Mouse (Mus musculus): ENCODE results near the gene Cysltr1.

Cysltr1 gene

DNA sequence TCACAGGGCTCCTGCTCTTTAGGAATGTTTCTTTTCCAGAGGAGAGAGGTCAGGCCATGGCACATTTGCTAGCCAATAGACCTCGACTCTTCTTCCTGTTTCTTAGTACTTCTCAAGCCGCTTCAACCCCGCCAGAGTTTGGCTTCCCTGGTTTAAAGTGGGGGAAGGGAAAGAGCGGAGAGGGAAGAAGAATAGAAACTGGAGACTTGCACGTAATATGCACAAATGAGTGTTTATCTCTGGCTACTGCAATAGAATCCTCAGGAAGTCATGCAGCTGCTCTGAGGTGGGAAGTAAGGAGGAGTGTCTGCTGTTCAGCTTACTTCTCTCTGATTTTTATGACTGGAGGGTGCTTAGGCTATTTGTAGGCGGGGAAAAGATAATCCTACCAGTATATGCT, at the start of gene Cysltr1:
Gene Cysltr1 (minus strand): TSS at position 294 of the 400 bp plus-strand sequence.
- peak; percentile 7 to 8 for DNase-seq (ENCODE audit: low read depth in 1 of 2, low spot score in 2 of 2)

DNA sequence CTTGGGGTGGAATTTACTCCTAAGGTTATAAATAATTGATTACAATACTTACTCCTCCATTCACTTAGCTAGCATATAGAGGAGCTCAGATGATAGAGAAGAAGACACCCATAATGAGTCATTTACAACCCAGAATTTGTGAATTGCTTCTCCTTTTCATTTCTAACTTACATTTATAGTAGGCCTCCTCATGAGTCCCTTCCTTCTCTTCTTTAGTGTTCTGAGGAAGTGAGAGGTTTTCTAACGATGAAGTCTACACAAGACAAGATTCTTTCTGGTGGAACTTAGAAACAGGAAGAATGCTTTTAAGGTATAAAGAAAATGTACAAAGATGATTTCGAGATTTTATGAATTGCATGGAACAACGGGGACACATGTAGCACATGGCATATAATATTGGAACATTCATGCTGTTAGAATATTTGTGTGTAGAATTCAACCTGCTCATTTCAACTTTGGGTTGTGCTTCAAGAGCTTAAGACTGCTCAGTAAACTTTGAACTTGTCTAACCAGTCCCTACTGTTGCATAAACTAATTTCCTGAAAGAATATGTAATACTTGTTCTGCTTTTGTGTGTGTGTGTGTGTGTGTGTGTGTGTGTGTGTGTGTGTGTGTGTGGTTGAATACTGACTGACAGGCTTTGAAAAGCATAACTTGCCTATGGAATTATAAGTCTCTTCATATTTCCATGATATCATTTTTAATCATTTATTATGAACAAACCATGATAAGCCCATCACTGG, 31.5 kb upstream of the Cysltr1 start:
- DNase-seq (ENCODE audit: low read depth in 1 of 2, low spot score in 2 of 2) = no peak

DNA sequence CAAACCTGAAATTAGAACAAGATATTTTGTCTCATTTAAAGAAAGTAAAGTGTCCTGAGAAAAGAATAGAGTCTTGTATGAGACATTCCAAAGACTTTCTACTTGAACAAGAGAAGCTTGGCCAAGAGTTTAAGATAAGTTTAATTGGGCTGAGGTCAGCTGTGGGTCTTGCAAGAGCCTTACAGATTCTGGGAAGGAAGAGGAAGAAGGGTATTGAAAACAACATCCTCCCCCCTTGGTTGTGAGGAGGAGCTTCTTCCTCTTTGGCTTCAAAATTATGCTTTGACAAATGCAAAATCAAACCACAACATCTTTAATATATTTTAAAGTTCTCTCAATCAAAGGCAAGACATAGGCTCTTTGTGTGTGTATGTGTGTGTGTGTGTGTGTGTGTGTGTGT, 30.1 kb upstream of the Cysltr1 start:
- DNase-seq (ENCODE audit: low read depth in 1 of 2, low spot score in 2 of 2) = no peak

DNA sequence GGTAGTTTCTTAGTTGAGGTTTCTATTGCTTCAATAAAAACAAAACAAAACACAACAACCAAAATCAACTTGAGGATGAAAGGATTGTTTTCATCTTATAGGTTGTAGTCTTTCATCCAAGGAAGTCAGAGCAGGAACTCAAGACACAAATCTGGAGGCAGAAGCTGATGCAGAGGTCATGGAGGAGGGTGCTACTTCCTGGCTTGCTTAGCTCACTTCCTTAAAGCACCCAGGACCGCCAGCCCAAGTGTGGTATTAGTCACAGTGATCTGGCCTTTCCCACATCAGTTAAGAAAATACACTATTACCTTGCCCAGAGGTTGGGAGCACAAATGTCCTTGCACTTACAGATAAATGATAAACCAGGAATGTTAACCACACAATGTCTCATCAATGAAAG, 25.0 kb upstream of the Cysltr1 start:
- no peak for DNase-seq (ENCODE audit: low read depth in 1 of 2, low spot score in 2 of 2)

DNA sequence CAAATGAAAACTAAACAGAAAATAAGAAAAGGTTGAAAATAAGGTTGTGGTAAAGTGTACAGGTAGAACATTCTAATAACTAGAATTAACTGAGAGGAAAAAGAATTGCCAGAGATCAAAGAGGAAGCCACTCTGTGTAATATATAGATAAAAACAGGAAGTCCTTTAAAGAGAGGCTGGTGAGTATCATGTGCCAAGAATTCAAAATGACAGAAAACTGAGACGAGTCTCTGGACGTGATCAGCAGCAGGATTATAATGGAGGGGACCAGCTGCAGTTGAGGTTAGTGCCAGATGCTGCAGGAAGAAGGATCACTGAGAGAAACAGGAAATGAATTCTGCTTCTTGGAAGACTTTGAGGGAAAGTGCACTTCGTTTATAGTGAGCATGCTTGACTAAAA, 20.2 kb upstream of the Cysltr1 start:
- DNase-seq (ENCODE audit: low read depth in 1 of 2, low spot score in 2 of 2) = no peak

DNA sequence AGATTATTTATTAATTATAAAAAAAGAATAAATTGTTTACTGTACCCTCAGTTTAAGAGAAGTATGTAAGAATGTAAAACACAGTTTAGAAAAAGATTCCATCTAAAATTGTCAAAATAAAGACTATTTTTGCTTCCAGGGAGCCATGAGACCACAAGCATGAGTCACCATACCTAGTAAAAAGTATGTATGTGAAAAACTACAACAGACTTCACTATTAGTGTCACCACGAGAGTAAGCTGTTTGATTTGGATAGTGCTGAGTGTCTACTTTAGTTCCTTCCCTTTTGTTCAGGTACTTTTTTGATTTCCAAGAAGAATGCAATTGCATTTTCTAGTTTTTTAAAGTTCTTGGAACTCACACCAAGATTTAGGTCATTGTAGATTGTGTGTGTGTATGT, 19.0 kb upstream of the Cysltr1 start:
- no peak for DNase-seq (ENCODE audit: low read depth in 1 of 2, low spot score in 2 of 2)

DNA sequence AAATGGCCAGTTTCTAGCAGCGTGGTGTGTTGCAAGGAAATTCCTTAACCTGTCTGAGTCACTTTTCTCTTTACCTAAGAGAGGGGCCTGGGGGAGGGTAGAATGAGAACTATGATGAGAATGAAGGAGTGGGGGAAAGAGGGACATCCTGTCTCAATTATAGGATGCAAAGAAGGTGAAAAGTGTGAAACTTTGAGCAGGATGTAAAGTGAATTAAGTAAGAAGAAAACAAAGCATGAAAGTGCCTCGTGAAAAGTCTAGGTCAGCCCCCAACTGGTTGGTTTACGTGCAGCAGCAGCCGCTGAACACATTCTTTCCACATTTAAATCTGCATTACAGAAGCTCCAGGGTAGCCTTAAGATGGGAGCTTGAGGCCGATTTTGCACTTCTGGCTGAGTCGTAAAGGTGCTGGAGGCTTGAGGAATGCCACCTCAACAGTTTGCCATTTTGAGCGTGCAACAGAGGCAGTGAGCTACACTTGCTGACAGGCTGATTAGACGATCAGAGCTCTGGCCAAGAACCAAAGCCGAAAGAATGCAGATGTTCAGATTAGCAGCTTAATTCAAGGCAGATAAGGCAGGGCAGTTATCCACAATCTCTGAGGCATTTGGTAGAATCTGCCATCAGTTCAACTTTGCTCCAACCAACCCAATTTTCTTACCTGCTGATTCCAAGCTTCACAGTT, 763 bp downstream of the Cysltr1 start:
- no peak for DNase-seq (ENCODE audit: low read depth in 1 of 2, low spot score in 2 of 2)

DNA sequence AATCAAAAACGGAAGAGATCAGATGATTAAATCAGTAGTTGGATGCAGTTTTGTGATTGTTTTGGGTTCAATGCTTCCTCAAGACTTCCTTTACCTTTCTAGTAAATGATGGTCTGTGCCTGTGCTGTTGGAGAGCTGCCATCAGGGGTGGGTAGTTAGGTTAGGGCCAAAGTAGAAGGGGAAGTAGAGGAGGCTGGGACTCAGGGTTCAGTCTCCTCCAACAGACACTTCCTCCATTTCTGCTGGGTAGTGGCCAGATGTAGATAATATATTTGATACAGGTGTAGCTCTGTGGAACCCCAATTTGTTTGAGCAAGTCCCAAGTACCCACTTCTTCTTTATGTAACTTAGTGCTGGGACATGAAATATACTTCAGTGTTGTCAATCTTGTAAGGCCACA, 7.6 kb downstream of the Cysltr1 start:
- no peak for DNase-seq (ENCODE audit: low read depth in 1 of 2, low spot score in 2 of 2)

DNA sequence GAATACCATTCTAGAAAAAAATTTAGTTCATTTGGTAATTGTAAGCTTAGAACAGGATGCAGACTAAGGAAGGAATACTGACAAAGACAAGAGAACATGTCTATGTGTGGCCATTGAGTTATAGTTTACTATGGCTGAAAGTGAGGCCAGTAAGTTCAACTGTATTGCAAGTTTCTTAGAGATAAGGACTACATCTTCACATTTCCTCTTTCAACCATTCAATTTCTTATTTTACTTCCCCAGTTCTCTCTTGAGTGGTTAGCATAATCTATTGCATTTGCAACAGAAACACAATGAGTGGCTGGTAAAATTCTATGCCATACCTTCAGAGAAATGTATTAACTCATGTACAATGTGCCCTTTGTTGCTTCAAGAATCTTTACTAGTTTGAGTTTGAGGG, 9.6 kb downstream of the Cysltr1 start:
- no peak for DNase-seq (ENCODE audit: low read depth in 1 of 2, low spot score in 2 of 2)

DNA sequence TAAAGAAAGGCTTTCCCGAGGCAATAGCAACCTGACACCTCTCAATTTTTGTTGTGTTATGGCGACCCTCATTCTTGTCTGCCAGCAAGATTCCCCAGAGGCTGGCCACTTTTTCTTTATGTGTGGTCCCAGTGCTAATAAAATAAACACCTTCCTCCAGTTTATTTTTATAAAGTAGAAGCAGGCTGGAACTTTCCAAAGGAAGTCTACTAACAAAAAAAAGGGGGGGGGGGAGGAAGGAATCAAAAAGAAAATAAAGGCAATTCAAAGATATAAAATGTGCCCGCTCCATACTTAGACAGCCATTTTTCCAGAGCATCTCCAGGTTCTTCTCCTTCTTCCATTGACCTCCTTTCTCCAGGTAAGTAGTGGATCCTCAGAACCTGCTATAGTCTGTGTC, 20.6 kb downstream of the Cysltr1 start, which contains the start of gene Gm5127:
Gene Gm5127 (plus strand): TSS at position 301 of the 400 bp plus-strand sequence.
- DNase-seq (ENCODE audit: low read depth in 1 of 2, low spot score in 2 of 2) = no peak

DNA sequence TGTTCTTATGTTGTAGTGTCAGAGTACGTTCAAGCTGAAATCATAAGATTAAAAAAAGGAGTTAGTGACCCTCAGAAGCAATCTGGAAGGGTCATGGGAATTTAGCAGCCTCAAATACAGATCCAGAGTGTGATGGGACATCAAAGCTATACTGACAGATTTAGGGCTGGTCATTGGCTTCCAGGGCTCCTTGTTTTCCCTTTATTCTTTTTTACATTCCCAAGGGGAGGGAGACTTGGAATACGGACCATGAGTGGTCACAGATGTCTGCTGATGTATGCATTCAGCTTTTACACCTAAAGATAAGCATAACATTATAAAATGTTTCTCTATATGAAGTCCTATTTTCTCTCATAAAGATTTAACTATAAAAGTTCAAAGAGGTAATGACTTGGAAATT, 21.3 kb downstream of the Cysltr1 start:
- DNase-seq (ENCODE audit: low read depth in 1 of 2, low spot score in 2 of 2) = no peak

DNA sequence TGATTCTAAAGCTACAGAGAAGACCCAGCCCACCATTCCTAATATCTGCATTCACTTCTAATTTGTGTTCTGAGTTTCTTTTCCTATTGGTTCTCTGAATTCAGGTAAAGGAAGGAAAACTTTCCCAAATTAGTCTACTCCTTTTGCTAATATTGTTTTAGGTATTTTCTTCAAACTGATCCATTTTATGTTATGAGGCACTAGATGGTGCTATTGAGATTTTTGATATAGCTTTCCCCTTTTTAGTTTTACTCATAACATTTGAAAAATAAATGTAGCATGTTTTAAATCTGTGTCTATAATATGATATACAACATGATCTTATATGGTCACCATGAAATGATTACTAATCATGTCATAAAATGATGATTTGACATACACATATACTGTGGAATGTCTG, 23.1 kb downstream of the Cysltr1 start:
- DNase-seq (ENCODE audit: low read depth in 1 of 2, low spot score in 2 of 2) = no peak

DNA sequence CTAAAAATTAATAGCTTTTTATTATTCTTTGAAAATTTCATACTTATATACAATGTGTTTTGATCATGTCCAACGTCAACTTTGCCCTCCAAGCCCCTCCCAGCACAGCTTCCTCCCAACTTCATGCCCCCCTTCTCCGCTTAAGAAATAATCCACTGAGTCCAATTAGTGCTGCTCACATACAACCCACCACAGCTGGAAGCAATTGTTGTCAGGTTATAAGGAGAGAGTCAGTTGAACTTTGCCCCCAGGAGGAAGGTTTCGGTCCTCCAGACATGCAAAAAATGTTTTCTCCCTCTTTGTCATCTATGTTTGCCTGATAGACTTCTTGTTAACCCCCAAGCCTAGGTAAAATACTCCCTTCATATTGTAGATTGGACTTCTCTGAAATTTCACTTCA, 24.5 kb downstream of the Cysltr1 start:
- no peak for DNase-seq (ENCODE audit: low read depth in 1 of 2, low spot score in 2 of 2)

DNA sequence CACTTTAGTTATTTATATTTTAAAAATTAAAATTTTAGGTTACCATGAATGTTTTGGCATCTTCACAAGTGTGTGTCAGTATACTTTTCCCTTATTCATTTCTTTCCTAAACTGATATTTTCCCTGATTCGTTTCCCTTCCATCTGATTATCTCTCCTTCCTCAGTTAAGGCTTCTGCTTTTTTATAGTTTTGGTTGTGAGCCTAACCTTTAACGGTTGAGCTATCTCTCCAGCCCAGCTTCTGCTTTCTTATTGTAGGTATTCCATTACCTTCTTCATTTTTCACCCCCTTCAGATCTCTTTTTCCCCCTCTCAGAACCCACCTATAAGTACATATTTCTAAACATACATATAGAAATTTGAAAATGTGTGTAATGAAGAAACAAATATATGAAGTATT, 48.0 kb downstream of the Cysltr1 start:
- no peak for DNase-seq (ENCODE audit: low read depth in 1 of 2, low spot score in 2 of 2)

DNA sequence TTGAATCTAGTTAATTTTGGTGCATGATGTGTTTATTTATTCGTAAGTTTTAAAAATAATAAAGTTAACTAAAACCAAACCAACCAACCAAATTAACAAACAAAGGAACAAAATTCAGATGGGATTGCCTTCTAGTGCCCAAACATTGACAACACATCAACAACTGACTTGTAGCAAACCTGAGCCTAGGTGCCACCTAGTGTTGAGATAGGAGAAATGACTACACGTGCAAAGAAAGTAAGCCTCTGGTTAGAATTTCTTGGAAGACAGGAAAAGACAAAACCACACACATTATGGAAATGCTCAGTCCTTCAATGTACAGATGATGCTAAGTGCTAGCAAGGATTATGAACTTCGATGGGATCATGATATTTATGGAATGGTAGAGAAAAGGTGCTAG, 67.1 kb downstream of the Cysltr1 start:
- no peak for DNase-seq (ENCODE audit: low read depth in 1 of 2, low spot score in 2 of 2)
